Mouse (Mus musculus): ENCODE data around the gene Stac3. TPM values are rescaled to one million over a fixed set of nuclear protein-coding genes. Genes with fewer than 3 reads are reported as not detected.

The Stac3 gene
- polyA plus RNA-seq, 1 experiment from 2014 or later = 0.59 TPM

DNA sequence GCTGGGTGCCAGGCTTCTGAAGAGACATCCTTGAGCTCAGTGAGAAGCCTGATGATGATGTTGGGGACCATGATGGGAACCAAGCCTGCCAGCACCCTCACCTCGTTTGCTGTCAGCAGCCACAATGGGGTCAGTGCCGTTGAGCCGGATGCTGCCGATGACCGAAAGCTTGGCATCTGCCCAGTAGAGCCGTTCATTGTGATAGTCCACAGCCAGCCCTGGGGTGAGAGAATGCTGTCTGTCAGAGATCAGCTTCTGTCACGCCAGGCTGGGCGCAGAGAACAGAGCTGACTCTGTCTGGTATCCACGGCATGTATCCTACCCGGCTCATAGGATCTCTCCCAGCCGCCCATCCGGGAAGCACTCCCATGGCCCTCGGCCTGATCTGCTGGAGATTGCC is 40.6 kb downstream of the Stac3 start:
- 71% methylated on average over 13 of the region's 13 CpGs for WGBS (ENCODE audit: insufficient replicate concordance)
- H3K4me2 ChIP-seq (ENCODE audit: low read depth, low read length) = no peak overlapping the region
- H3K9ac ChIP-seq (ENCODE audit: low read depth, low read length) = no peak overlapping the region
- H3K4me1 ChIP-seq (ENCODE audit: control insufficient read depth, low read depth, low read length) = no peaks in the 10 kb centered on the region
- ATAC-seq (ENCODE audit: low read depth) = no peak
- no peak overlapping the region for H3K4me3 ChIP-seq (ENCODE audit: low read depth, low read length)
- peaks cover 4% of the 10 kb centered on the region; the same call in 1 of the 2 replicates for H3K27me3 ChIP-seq (ENCODE audit: control insufficient read depth, insufficient read depth, low read depth, low read length)
- H3K9me3 ChIP-seq (replicated peaks; ENCODE audit: control insufficient read depth, low read length) = no peaks in the 10 kb centered on the region
- H3K36me3 ChIP-seq (ENCODE audit: control insufficient read depth, insufficient read depth) = no peaks in the 10 kb centered on the region
- H3K27ac ChIP-seq (ENCODE audit: low read length) = no peak overlapping the region

DNA sequence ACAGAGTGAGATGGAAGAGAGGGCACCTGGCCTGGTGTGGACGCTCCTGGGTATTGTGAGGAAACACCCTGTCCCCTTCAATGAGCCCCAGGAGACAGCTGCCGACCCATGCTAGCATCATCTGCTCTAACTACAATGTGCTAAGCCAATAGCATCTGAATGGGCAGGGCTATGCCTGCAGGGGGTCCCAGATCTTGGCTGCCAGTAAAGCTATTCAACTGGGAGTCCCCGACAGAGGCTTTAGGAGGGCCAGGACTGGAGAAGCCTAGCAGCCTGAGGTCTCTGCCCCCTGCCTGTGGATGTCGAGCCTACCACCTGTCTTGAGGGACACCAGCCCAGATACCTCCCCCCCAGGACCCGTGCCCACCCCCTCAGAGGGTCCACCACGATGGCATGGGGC is 41.2 kb downstream of the Stac3 start:
- no peak overlapping the region for H3K4me2 ChIP-seq (ENCODE audit: low read depth, low read length)
- no peak overlapping the region for H3K9ac ChIP-seq (ENCODE audit: low read depth, low read length)
- H3K4me1 ChIP-seq (ENCODE audit: control insufficient read depth, low read depth, low read length) = no peaks in the 10 kb centered on the region
- no peak overlapping the region for H3K27ac ChIP-seq (ENCODE audit: low read length)
- no peaks in the 10 kb centered on the region for H3K36me3 ChIP-seq (ENCODE audit: control insufficient read depth, insufficient read depth)
- peaks cover 1% of the 10 kb centered on the region; the same call in 1 of the 2 replicates for H3K27me3 ChIP-seq (ENCODE audit: control insufficient read depth, insufficient read depth, low read depth, low read length)
- WGBS (ENCODE audit: insufficient replicate concordance) = 43% methylated on average over 6 of the region's 6 CpGs
- no peaks in the 10 kb centered on the region for H3K9me3 ChIP-seq (replicated peaks; ENCODE audit: control insufficient read depth, low read length)
- H3K4me3 ChIP-seq (ENCODE audit: low read depth, low read length) = no peak overlapping the region
- ATAC-seq (ENCODE audit: low read depth) = no peak

DNA sequence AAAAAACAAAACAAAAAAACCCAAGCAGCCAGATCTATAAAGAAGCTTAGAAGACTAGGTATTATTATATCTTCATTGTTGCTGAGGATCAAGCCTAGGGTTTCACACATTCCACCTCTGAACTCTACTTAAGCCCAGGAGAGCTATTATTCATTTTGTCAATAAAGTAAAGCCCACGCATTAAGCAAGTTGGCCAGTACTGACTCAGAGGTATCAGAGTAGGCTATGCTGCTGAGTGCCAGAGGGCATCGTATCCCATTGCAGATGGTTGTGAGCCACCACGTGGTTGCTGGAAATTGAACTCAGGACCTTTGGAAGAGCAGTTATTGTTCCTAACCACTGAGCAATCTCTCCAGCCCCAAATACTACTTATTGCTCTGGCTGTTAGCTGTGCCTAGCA is 42.4 kb downstream of the Stac3 start:
- ATAC-seq (ENCODE audit: low read depth) = no peak
- Histone ChIP-seq H3K9ac (ENCODE audit: low read depth, low read length) (no peak overlapping the region), H3K27ac (ENCODE audit: low read length) (no peak overlapping the region), H3K27me3 (ENCODE audit: control insufficient read depth, insufficient read depth, low read depth, low read length) (no peaks in the 10 kb centered on the region), H3K4me1 (ENCODE audit: control insufficient read depth, low read depth, low read length) (no peaks in the 10 kb centered on the region), H3K9me3 (replicated peaks; ENCODE audit: control insufficient read depth, low read length) (no peaks in the 10 kb centered on the region), H3K4me2 (ENCODE audit: low read depth, low read length) (no peak overlapping the region), H3K4me3 (ENCODE audit: low read depth, low read length) (no peak overlapping the region), H3K36me3 (ENCODE audit: control insufficient read depth, insufficient read depth) (no peaks in the 10 kb centered on the region)
- 70% methylated on average over 3 of the region's 3 CpGs for WGBS (ENCODE audit: insufficient replicate concordance)

DNA sequence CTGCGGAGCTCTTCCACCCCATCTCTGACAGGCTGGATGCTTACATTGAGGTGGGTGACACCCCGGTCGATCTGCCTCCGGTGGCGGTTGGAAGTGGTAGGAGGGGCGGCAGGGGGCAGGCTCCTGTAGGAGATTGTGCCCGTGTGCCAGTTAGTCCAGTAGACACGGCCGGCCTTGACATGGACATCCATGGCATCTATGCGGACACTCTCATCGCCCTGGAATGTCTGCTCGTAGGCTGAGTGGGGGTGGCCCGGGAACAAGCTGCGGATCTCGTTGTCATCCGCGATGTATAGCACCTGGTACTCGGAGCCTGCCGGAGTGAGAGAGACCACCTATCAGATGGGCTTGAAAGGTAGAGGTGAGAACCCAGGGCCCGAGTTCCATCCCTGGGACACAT is 42.9 kb downstream of the Stac3 start:
- Histone ChIP-seq H3K4me3 (ENCODE audit: low read depth, low read length) (no peak overlapping the region), H3K27ac (ENCODE audit: low read length) (no peak overlapping the region), H3K36me3 (ENCODE audit: control insufficient read depth, insufficient read depth) (no peaks in the 10 kb centered on the region), H3K4me1 (ENCODE audit: control insufficient read depth, low read depth, low read length) (no peaks in the 10 kb centered on the region), H3K4me2 (ENCODE audit: low read depth, low read length) (no peak overlapping the region), H3K27me3 (ENCODE audit: control insufficient read depth, insufficient read depth, low read depth, low read length) (no peaks in the 10 kb centered on the region), H3K9me3 (replicated peaks; ENCODE audit: control insufficient read depth, low read length) (no peaks in the 10 kb centered on the region), H3K9ac (ENCODE audit: low read depth, low read length) (no peak overlapping the region)
- no peak for ATAC-seq (ENCODE audit: low read depth)
- 80% methylated on average over 20 of the region's 20 CpGs for WGBS (ENCODE audit: insufficient replicate concordance)

DNA sequence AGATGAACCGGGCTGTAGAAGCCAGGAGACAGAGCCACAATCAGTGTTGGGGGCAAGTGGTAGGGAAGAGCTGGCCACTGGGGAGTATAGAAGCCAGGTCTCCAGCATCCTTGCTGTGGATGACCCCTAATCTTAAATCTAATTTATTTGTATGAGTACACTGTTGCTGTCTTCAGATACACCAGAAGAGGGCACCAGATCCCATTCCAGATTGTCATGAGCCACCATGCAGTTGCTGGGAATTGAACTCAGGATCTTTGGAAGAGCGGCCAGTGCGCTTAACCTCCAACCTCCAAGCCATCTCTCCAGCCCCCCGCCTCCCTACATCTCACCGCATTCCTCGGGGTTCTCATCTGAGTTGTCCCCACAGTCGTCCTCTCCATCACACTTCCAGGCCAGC is 45.0 kb downstream of the Stac3 start:
- no peak for ATAC-seq (ENCODE audit: low read depth)
- Histone ChIP-seq H3K9ac (ENCODE audit: low read depth, low read length) (no peak overlapping the region), H3K4me2 (ENCODE audit: low read depth, low read length) (no peak overlapping the region), H3K27ac (ENCODE audit: low read length) (no peak overlapping the region), H3K4me3 (ENCODE audit: low read depth, low read length) (no peak overlapping the region), H3K4me1 (ENCODE audit: control insufficient read depth, low read depth, low read length) (no peaks in the 10 kb centered on the region), H3K36me3 (ENCODE audit: control insufficient read depth, insufficient read depth) (no peaks in the 10 kb centered on the region), H3K27me3 (ENCODE audit: control insufficient read depth, insufficient read depth, low read depth, low read length) (no peaks in the 10 kb centered on the region), H3K9me3 (replicated peaks; ENCODE audit: control insufficient read depth, low read length) (no peaks in the 10 kb centered on the region)
- 70% methylated on average over 7 of the region's 7 CpGs for WGBS (ENCODE audit: insufficient replicate concordance)

DNA sequence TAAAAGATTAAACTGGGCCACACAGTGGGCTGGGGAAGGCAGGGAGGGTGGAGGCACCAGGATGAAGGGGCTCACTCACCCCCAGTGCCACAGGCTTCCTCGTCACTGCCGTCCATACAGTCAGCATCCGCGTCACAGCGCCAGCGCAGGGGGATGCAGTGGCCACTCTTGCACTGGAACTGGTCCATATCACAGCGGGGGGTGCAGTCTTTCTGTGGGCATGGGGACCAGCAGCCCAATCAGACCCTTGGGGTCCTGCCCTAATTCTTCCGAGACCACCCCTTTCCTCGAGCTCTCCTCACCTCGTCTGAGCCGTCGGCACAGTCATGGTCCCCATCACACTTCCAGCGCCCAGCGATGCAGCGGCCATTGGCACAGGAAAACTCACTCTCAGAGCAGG is 46.8 kb downstream of the Stac3 start:
- Histone ChIP-seq H3K36me3 (ENCODE audit: control insufficient read depth, insufficient read depth) (no peaks in the 10 kb centered on the region), H3K27ac (ENCODE audit: low read length) (no peak overlapping the region), H3K4me2 (ENCODE audit: low read depth, low read length) (no peak overlapping the region), H3K9ac (ENCODE audit: low read depth, low read length) (no peak overlapping the region), H3K27me3 (ENCODE audit: control insufficient read depth, insufficient read depth, low read depth, low read length) (no peaks in the 10 kb centered on the region), H3K4me1 (ENCODE audit: control insufficient read depth, low read depth, low read length) (no peaks in the 10 kb centered on the region), H3K4me3 (ENCODE audit: low read depth, low read length) (no peak overlapping the region), H3K9me3 (replicated peaks; ENCODE audit: control insufficient read depth, low read length) (no peaks in the 10 kb centered on the region)
- 82% methylated on average over 15 of the region's 15 CpGs for WGBS (ENCODE audit: insufficient replicate concordance)
- no peak for ATAC-seq (ENCODE audit: low read depth)

DNA sequence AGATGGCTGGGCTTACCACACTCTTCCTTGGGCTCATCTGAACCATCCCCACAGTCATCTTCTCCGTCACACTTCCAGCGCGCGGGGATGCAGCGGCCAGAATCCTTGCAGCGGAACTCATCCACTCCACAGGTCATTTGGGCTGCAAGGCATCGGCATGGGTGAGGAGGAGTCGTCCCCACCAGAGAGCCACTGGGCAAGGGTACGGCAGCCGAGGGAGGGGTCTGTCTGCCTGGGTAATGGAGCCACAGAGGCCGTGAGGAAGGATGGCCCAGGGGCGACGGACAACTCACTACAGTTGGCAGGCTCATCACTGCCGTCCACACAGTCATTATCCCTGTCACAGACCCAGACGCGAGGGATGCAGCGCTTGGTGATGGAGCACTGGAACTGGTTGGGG is 48.4 kb downstream of the Stac3 start:
- no peak for ATAC-seq (ENCODE audit: low read depth)
- Histone ChIP-seq H3K4me1 (ENCODE audit: control insufficient read depth, low read depth, low read length) (no peaks in the 10 kb centered on the region), H3K36me3 (ENCODE audit: control insufficient read depth, insufficient read depth) (no peaks in the 10 kb centered on the region), H3K4me2 (ENCODE audit: low read depth, low read length) (no peak overlapping the region), H3K27ac (ENCODE audit: low read length) (no peak overlapping the region), H3K9me3 (replicated peaks; ENCODE audit: control insufficient read depth, low read length) (no peaks in the 10 kb centered on the region), H3K4me3 (ENCODE audit: low read depth, low read length) (no peak overlapping the region), H3K27me3 (ENCODE audit: control insufficient read depth, insufficient read depth, low read depth, low read length) (no peaks in the 10 kb centered on the region), H3K9ac (ENCODE audit: low read depth, low read length) (no peak overlapping the region)
- WGBS (ENCODE audit: insufficient replicate concordance) = 80% methylated on average over 17 of the region's 17 CpGs

DNA sequence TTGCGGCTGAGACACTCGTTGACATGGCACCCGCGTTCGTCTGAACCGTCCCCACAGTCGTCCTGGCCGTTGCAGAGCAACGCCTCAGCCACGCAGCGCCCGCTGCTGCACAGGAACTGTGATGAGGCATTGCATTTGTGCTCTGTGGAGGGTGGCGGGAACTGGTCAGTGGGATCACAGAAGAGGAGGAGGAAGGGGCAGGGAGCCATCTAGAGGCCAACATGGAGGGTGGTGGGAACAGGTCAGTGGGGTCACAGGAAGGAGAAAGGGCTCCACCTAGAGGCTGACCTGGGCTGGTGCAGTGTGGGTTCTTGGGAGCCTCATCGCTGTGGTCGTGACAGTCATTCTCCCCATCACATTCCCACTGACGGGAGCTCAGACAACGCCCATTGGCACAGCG is 54.2 kb downstream of the Stac3 start:
- 70% methylated on average over 18 of the region's 18 CpGs for WGBS (ENCODE audit: insufficient replicate concordance)
- H3K27me3 ChIP-seq (ENCODE audit: control insufficient read depth, insufficient read depth, low read depth, low read length) = no peaks in the 10 kb centered on the region
- H3K4me3 ChIP-seq (ENCODE audit: low read depth, low read length) = no peak overlapping the region
- H3K27ac ChIP-seq (ENCODE audit: low read length) = no peak overlapping the region
- no peak overlapping the region for H3K4me2 ChIP-seq (ENCODE audit: low read depth, low read length)
- ATAC-seq (ENCODE audit: low read depth) = no peak
- H3K4me1 ChIP-seq (ENCODE audit: control insufficient read depth, low read depth, low read length) = no peaks in the 10 kb centered on the region
- H3K9me3 ChIP-seq (replicated peaks; ENCODE audit: control insufficient read depth, low read length) = no peaks in the 10 kb centered on the region
- peaks cover 14% of the 10 kb centered on the region for H3K36me3 ChIP-seq (ENCODE audit: control insufficient read depth, insufficient read depth)
- H3K9ac ChIP-seq (ENCODE audit: low read depth, low read length) = no peak overlapping the region

DNA sequence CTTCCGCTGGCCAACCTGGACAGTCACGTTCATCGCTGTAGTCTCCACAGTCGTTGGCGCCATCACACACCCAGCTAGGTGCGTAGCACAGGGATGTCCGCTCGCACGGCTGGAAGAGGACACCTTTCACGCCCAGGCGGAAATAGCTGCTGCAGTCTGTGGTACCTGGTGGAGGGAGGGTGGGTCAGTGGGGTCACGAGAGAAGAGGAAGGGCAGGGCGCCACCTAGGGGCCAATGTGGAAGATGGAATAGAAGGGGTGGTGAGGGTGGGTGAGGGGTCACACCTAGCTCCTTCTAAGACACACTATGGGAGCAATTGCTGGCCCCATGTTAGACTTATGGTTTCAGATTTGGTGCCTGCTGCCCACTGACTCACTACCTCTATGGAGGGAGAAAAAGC is 55.9 kb downstream of the Stac3 start:
- Histone ChIP-seq H3K4me3 (ENCODE audit: low read depth, low read length) (no peak overlapping the region), H3K4me2 (ENCODE audit: low read depth, low read length) (no peak overlapping the region), H3K9ac (ENCODE audit: low read depth, low read length) (no peak overlapping the region), H3K27ac (ENCODE audit: low read length) (no peak overlapping the region), H3K9me3 (replicated peaks; ENCODE audit: control insufficient read depth, low read length) (no peaks in the 10 kb centered on the region), H3K36me3 (ENCODE audit: control insufficient read depth, insufficient read depth) (peaks cover 14% of the 10 kb centered on the region), H3K4me1 (ENCODE audit: control insufficient read depth, low read depth, low read length) (no peaks in the 10 kb centered on the region), H3K27me3 (ENCODE audit: control insufficient read depth, insufficient read depth, low read depth, low read length) (no peaks in the 10 kb centered on the region)
- 73% methylated on average over 13 of the region's 13 CpGs for WGBS (ENCODE audit: insufficient replicate concordance)
- no peak for ATAC-seq (ENCODE audit: low read depth)

Measured in liver, embryonic 16.5 days (tissue).